Mouse (Mus musculus): ENCODE measurements at regions not wholly inside any gene's neighbourhood (a gene's known extent, or its start where the extent isn't known, plus 50 kb on each side); places are given as distances from the start of the nearest gene placed in this dataset.

GRCm38 (mm10) chr13:69070336-69070735 is 71.0 kb upstream of the Adcy2 start:
- TF ChIP-seq CTCF (conservative IDR thresholded peaks at IDR 0.05 in 1 of 2, IDR thresholded peaks at IDR 0.05 in 1 of 2; ENCODE audit: low read depth in 2 of 2, low read length in 2 of 2) (no peak), ZC3H11A (IDR thresholded peaks at IDR 0.05; ENCODE audit: low read depth, low read length) (no peak), SIN3A (IDR thresholded peaks at IDR 0.05; ENCODE audit: low read length) (no peak), GABPA (IDR thresholded peaks at IDR 0.05; ENCODE audit: insufficient replicate concordance, low read depth, low read length) (no peak), RAD21 (IDR thresholded peaks at IDR 0.05; ENCODE audit: low read depth, low read length) (no peak), MAX (IDR thresholded peaks at IDR 0.05; ENCODE audit: low read length) (no peak)
